Mouse (Mus musculus): ENCODE results near the gene Knop1.

Gene Knop1

GRCm38 (mm10) chr7:118855877-118856304, at the start of gene Knop1:
Knop1 (minus strand) TSS chr7:118856254.
- no peak for DNase-seq

- no peak for DNase-seq
These were observed 48.5 kb upstream of the Knop1 start for GRCm38 (mm10) chr7:118904530-118904929.

- DNase-seq, result no peak
These were observed 47.8 kb upstream of the Knop1 start for GRCm38 (mm10) chr7:118903879-118904278.

GRCm38 (mm10) chr7:118902944-118903343, 46.9 kb upstream of the Knop1 start:
- DNase-seq, result no peak

GRCm38 (mm10) chr7:118900090-118900489, 44.0 kb upstream of the Knop1 start:
- no peak for DNase-seq

GRCm38 (mm10) chr7:118898063-118898462, 42.0 kb upstream of the Knop1 start:
- no peak for DNase-seq

GRCm38 (mm10) chr7:118895469-118896450, 39.7 kb upstream of the Knop1 start:
- DNase-seq, result no peak

- DNase-seq, result no peak
These were observed 33.1 kb upstream of the Knop1 start for GRCm38 (mm10) chr7:118889046-118889680.

- DNase-seq, result no peak
These were observed 31.4 kb upstream of the Knop1 start for GRCm38 (mm10) chr7:118887303-118888055.

- no peak for DNase-seq
These were observed 28.9 kb upstream of the Knop1 start for GRCm38 (mm10) chr7:118884969-118885368.

GRCm38 (mm10) chr7:118883957-118884356, 27.9 kb upstream of the Knop1 start:
- DNase-seq, result no peak

GRCm38 (mm10) chr7:118879466-118880029, 23.5 kb upstream of the Knop1 start:
- no peak for DNase-seq

GRCm38 (mm10) chr7:118865362-118865761, 9.3 kb upstream of the Knop1 start:
- no peak for DNase-seq

GRCm38 (mm10) chr7:118858640-118859039, 2.6 kb upstream of the Knop1 start:
- no peak for DNase-seq

- DNase-seq, result peak; percentile 88
These were observed 730 bp downstream of the Knop1 start, which contains the start of gene Iqck for GRCm38 (mm10) chr7:118855171-118855876. Iqck (plus strand) TSS chr7:118855752.

GRCm38 (mm10) chr7:118854606-118855005, 1.4 kb downstream of the Knop1 start:
- DNase-seq, result no peak

GRCm38 (mm10) chr7:118852611-118853010, 3.4 kb downstream of the Knop1 start:
- DNase-seq, result no peak

GRCm38 (mm10) chr7:118851571-118851970, 4.5 kb downstream of the Knop1 start:
- DNase-seq, result no peak

GRCm38 (mm10) chr7:118850676-118851290, 5.3 kb downstream of the Knop1 start:
- DNase-seq, result no peak

GRCm38 (mm10) chr7:118849543-118850250, 6.4 kb downstream of the Knop1 start:
- DNase-seq, result no peak

GRCm38 (mm10) chr7:118848796-118849195, 7.3 kb downstream of the Knop1 start:
- DNase-seq, result no peak
